Mouse (Mus musculus) erythroblast, embryonic 14.5 days (primary cell): ENCODE results near the gene Ric1.

Experiments
- GATA1 ChIP-seq: IDR thresholded peaks from 2 replicates; pipeline ENCODE4 v1.6.1; 2012; ENCODE audit warnings: low read length, inconsistent platforms, mixed read lengths
- TAL1 ChIP-seq: IDR thresholded peaks from 3 replicates; pipeline ENCODE4 v1.6.1; 2012; ENCODE audit warnings: low read length, inconsistent platforms, mixed read lengths

- TF ChIP-seq GATA1 (no peak), TAL1 (no peak)
Measured at GRCm38 (mm10) chr19:29515991-29516390, 6.1 kb upstream of the Ric1 start.
